Mouse (Mus musculus) heart, embryonic 11.5 days (tissue): ENCODE measurements at regions not wholly inside any gene's neighbourhood (a gene's known extent, or its start where the extent isn't known, plus 50 kb on each side); places are given as distances from the start of the nearest gene placed in this dataset.

Experiments
- ATAC-seq: fragments of 200-750 bp; cut with Nextera tagmentation; replicated peaks from 2 replicates; pipeline ENCODE4 v1.8.0; 2017; ENCODE audit warnings: moderate library complexity; ENCODE audit not compliant: insufficient number of reproducible peaks, low FRiP score, low TSS enrichment
- H3K27ac ChIP-seq: fragments of 300-500 bp; sonication (generic); 2 replicates; pipeline ENCODE4 v1.5.1; 2014; ENCODE audit warnings: mild to moderate bottlenecking, low read depth, low read length
- H3K27me3 ChIP-seq: fragments of 300-500 bp; sonication (generic); 2 replicates; pipeline ENCODE4 v1.6.1; 2014; ENCODE audit warnings: mild to moderate bottlenecking, low read length, mixed read lengths; ENCODE audit not compliant: control insufficient read depth, insufficient read depth
- H3K36me3 ChIP-seq: fragments of 300-500 bp; sonication (generic); 2 replicates; pipeline ENCODE4 v1.6.1; 2014; ENCODE audit warnings: mild to moderate bottlenecking, low read length, moderate library complexity, mixed read lengths; ENCODE audit not compliant: control insufficient read depth, insufficient read depth
- H3K4me1 ChIP-seq: fragments of 300-500 bp; sonication (generic); 2 replicates; pipeline ENCODE4 v1.6.1; 2014; ENCODE audit warnings: low read length; ENCODE audit not compliant: control insufficient read depth, insufficient read depth
- H3K4me2 ChIP-seq: fragments of 300-500 bp; sonication (generic); 2 replicates; pipeline ENCODE4 v1.6.1; 2014; ENCODE audit warnings: mild to moderate bottlenecking, moderate library complexity
- H3K4me3 ChIP-seq: fragments of 300-500 bp; sonication (generic); 2 replicates; pipeline ENCODE4 v1.5.1; 2014; ENCODE audit warnings: low read depth, low read length
- H3K9ac ChIP-seq: fragments of 300-500 bp; sonication (generic); 2 replicates; pipeline ENCODE4 v1.6.1; 2014; ENCODE audit warnings: mild to moderate bottlenecking, low read depth, low read length, moderate library complexity
- H3K9me3 ChIP-seq: fragments of 300-500 bp; sonication (generic); replicated peaks from 2 replicates; pipeline ENCODE4 v1.6.1; 2016; ENCODE audit warnings: low read length; ENCODE audit not compliant: control insufficient read depth
- WGBS: fragments of 180-500 bp; shearing (Covaris S2); extraction: QIAGEN DNeasy Blood & Tissue Kit; methylation state at CpG from one replicate; pipeline ENCODE4 v1.1.7; 2014; ENCODE audit not compliant: insufficient replicate concordance; 5-methylcytosine and 5-hydroxymethylcytosine counted together

DNA sequence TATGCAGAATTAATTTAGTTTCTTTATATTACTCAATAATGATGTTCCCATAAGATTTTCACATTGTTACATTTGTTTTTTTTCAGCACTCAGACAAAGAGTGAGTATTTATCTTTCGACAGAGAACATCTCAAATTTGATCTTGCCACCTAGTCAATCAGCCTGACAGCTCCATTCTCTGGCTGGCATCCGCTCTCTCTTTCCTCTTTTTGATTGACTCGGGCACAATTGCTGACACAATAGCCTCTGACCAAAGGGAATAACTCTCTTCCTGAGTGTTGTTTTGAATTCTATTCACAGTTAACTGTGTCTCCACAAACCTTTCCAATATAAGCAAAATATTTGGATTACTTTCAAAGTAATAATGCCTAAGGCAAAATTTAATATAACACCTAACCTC is 711.4 kb downstream of the Adgrl2 start:
- H3K36me3 ChIP-seq: no peaks in the 10 kb centered on the region
- no peaks in the 10 kb centered on the region for H3K9me3 ChIP-seq
- no peaks in the 10 kb centered on the region for H3K4me1 ChIP-seq
- ATAC-seq: no peak
- H3K4me2 ChIP-seq: no peak overlapping the region
- no peak overlapping the region for H3K9ac ChIP-seq
- H3K27me3 ChIP-seq: no peaks in the 10 kb centered on the region
- WGBS: 56% methylated on average over 3 of the region's 3 CpGs
- no peak overlapping the region for H3K4me3 ChIP-seq
- H3K27ac ChIP-seq: no peak overlapping the region

DNA sequence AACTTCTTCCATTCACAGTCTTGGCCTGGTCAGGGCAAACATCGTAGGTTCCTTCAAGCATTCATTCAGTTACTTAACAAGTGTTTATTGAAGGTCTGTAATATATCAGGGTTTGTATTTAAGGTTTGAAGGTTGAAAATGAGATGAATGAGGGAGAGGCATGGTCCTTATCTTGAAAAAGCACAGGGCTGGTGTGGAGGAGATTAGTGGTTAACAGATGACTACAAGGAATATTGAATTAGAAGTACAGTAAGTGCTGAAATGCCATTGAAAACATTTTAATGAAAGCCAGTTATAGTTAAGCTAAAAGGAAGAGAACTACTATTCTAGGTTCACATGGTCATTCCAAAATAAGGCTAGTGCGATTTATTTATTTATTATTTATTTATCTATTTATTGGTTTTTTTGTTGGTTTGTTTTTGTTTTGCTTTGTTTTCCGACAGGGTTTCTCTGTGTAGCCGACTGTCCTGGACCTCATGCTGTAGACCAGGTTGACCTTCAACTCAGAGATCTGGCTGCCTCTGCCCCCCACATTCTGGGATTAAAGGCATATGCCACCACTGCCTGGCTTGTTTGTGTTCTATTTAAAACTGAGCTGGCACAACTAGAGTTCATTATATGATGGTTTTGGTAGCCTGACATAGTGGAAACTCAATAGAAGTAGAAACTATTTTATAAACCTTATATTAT is 718.1 kb downstream of the Adgrl2 start:
- H3K4me2 ChIP-seq: no peak overlapping the region
- H3K36me3 ChIP-seq: no peaks in the 10 kb centered on the region
- whole genome bisulfite sequencing: 59% methylated on average over 4 of the region's 4 CpGs
- H3K9me3 ChIP-seq: no peaks in the 10 kb centered on the region
- H3K27me3 ChIP-seq: no peaks in the 10 kb centered on the region
- no peak overlapping the region for H3K27ac ChIP-seq
- no peaks in the 10 kb centered on the region for H3K4me1 ChIP-seq
- no peak overlapping the region for H3K9ac ChIP-seq
- ATAC-seq: no peak
- no peak overlapping the region for H3K4me3 ChIP-seq

DNA sequence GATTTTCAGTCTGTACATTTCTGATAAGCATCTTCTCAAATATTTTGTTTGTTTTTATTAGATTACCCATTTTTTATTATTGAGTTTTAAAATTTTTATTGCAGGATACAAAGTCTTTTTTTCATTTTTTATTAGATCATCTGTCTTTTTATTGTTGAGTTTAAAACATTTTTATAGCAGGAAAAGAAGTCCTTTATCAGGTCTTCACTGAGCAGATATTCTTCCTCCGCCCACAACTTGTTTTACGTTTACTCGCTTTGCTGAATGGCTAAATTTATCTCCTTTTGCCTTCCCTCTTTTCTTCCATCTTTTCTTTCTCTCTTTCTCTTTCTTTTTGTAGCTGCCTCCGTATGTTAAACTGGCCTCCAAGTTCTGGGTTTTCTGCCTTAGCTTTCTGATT is 721.5 kb downstream of the Adgrl2 start:
- H3K36me3 ChIP-seq: no peaks in the 10 kb centered on the region
- no peak overlapping the region for H3K9ac ChIP-seq
- H3K27ac ChIP-seq: no peak overlapping the region
- no peaks in the 10 kb centered on the region for H3K9me3 ChIP-seq
- no peaks in the 10 kb centered on the region for H3K27me3 ChIP-seq
- 80% methylated on average over 4 of the region's 4 CpGs for WGBS
- H3K4me2 ChIP-seq: no peak overlapping the region
- no peaks in the 10 kb centered on the region for H3K4me1 ChIP-seq
- ATAC-seq: no peak
- H3K4me3 ChIP-seq: no peak overlapping the region

DNA sequence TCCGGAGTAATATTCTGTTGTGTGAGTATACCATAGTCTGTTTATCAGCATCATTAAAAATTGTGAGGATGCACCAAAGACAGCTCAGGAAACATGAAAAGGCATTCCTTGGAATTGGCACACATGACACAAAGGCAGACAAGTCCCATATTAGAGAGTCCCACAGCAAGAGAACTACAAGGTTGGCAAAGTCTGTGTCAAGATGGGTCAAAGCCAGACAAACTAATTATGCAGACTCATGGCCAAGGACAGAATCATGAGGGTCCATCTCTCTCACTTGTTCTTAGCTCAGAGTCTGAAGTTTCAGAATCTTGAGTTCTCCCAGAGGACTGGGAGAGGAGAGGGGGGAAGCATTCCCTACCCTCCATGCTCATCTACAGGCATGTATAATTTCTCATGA is 731.1 kb downstream of the Adgrl2 start:
- Histone ChIP-seq H3K27me3 (no peaks in the 10 kb centered on the region), H3K27ac (no peak overlapping the region), H3K9me3 (no peaks in the 10 kb centered on the region), H3K9ac (no peak overlapping the region), H3K36me3 (no peaks in the 10 kb centered on the region), H3K4me2 (no peak overlapping the region), H3K4me3 (no peak overlapping the region), H3K4me1 (no peaks in the 10 kb centered on the region)
- no peak for ATAC-seq
- whole genome bisulfite sequencing: 85% methylated on average over 1 of the region's 1 CpGs

DNA sequence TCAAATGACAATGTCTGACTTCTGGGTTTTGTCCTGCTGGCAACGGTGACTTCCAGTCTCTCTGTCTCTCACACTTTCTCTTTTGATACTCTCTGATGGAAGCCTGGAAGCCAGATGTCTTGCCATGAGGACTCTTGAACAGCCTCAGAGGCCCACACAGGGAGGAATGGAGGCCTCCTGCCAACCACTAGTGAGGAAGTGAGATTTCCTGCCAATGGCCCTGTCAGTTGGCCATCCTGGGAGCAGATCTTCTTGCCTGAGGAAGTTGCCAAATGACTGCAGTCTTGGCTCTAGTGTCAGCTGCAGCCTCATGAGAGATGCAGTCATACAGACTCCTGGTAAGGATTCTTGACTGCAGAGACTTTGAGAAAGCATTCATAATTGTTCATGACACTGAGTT is 741.7 kb downstream of the Adgrl2 start:
- Histone ChIP-seq H3K27ac (no peak overlapping the region), H3K27me3 (no peaks in the 10 kb centered on the region), H3K9me3 (no peaks in the 10 kb centered on the region), H3K4me1 (no peaks in the 10 kb centered on the region), H3K9ac (no peak overlapping the region), H3K36me3 (no peaks in the 10 kb centered on the region), H3K4me3 (no peak overlapping the region), H3K4me2 (no peak overlapping the region)
- ATAC-seq: no peak
- 54% methylated on average over 1 of the region's 1 CpGs for WGBS

DNA sequence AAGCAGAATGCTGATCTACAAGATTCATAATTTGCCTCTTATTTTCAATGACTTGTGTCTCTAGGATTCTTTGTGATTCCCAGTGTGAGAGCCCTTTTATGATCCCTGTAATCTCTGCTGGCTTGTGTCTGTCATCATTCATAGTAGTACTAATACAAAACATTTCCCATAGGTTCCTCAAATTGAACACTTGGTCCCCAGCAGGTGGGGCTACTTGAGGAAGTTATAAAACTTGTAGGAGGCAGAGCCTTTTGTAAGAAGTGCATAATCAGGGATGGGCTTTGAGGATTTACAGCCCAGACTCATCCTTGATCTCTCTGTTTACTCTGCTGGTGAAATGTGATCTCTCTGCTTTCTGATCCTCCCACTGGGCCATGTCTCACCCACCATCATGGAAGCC is 743.6 kb downstream of the Adgrl2 start:
- Histone ChIP-seq H3K9me3 (no peaks in the 10 kb centered on the region), H3K27me3 (no peaks in the 10 kb centered on the region), H3K4me3 (no peak overlapping the region), H3K27ac (no peak overlapping the region), H3K4me1 (no peaks in the 10 kb centered on the region), H3K36me3 (no peaks in the 10 kb centered on the region), H3K4me2 (no peak overlapping the region), H3K9ac (no peak overlapping the region)
- no peak for ATAC-seq

DNA sequence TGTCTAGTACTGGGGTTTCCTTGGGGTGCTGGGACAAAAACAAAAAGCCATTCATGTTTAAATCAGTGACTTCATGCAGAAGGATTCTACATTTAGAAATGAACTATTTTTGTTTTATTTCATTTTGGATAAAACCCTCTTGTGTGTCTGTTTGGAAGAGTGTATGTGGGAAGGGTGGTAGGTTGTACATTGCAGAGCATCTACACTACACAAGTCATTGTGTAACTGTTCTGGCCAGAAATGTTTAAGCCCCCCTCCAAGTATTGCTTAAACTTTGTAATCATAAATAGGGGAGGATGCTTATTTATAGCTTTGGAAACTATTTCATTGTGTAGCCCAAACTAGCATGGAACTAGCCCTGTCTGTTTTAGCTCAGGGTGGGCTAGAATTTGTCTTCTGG is 752.3 kb downstream of the Adgrl2 start:
- Histone ChIP-seq H3K4me2 (no peak overlapping the region), H3K27ac (no peak overlapping the region), H3K4me1 (no peaks in the 10 kb centered on the region), H3K4me3 (no peak overlapping the region), H3K9ac (no peak overlapping the region), H3K9me3 (no peaks in the 10 kb centered on the region), H3K27me3 (no peaks in the 10 kb centered on the region), H3K36me3 (no peaks in the 10 kb centered on the region)
- ATAC-seq: no peak

DNA sequence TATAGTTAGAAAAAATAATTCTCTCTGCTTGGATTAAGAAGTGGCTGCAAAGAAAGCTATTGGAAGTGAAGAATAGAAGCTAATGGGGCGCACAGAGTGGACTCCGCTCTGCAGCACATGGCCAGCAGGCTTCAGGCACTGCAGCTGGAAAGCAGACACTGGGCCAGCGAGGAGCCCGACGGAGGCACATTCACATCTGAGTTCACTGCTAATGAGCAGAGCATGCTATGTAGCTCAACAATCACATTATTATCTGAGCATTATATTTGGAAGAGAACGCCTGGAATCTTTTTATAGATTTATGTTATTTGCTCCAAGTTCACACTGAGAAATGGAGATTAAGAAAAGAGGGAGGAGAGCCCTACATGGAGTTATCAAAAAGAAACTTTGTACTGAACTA is 752.8 kb downstream of the Adgrl2 start:
- H3K9ac ChIP-seq: no peak overlapping the region
- no peak overlapping the region for H3K4me3 ChIP-seq
- ATAC-seq: no peak
- H3K27me3 ChIP-seq: no peaks in the 10 kb centered on the region
- H3K27ac ChIP-seq: no peak overlapping the region
- H3K36me3 ChIP-seq: no peaks in the 10 kb centered on the region
- WGBS: 78% methylated on average over 6 of the region's 6 CpGs
- no peaks in the 10 kb centered on the region for H3K9me3 ChIP-seq
- no peak overlapping the region for H3K4me2 ChIP-seq
- no peaks in the 10 kb centered on the region for H3K4me1 ChIP-seq

DNA sequence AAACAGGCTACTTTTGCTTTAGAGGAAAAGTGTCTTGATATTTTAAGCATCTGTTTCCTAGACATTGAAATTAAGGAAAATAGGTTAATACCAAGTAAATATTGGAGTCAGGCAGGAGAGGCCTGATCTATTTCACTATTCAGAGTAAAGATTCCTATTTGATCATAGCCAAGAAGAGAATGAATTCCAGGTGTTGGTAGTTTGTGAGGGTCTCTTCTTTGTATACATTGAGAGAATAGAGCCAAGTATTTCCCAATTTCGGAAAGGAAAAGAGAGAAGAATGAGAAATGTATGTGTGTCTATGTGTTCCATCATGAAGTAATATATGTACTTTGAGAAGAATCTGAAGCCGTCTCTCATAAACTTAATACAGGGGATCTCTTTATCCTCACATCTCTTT is 756.7 kb downstream of the Adgrl2 start:
- Histone ChIP-seq H3K4me2 (no peak overlapping the region), H3K4me3 (no peak overlapping the region), H3K9ac (no peak overlapping the region), H3K27me3 (no peaks in the 10 kb centered on the region), H3K4me1 (no peaks in the 10 kb centered on the region), H3K9me3 (no peaks in the 10 kb centered on the region), H3K27ac (no peak overlapping the region), H3K36me3 (no peaks in the 10 kb centered on the region)
- 80% methylated on average over 2 of the region's 2 CpGs for WGBS
- ATAC-seq: no peak
